Mouse (Mus musculus) retina, embryonic 14.5 days (tissue): ENCODE results near the gene Ear14.

Source experiments
- DNase-seq: peaks from one replicate; pipeline ENCODE4 v3.0.0-alpha.2; 2015; ENCODE audit warnings: low spot score

Gene Ear14

DNA sequence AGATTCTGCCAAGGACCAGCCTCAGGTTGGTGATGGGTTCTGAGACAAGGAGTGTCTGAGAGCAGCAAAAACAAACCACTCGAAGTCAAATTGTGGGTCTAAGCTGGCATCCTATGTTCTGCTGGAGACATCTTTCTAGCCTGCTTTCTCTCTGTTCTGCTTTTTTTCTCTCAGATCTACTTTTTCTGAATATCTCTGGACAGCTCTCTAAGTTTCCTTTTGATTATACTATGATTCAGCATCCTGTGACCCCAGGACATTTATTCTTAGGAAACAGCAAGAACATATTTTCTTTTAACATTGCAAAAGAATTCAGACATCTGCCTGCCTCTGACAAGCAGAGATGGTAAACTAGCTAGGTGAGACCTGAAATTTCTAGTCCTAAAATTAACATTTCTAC is 50.4 kb downstream of the Ear14 start:
- DNase-seq = no peak
